Mouse (Mus musculus) lung, postnatal 36 days (tissue): ENCODE results near the gene Tcl1b4.
"Not testable (repeated sequence)": the region's sequence is repeated elsewhere in the genome, so short reads cannot be mapped to it uniquely, and the experiment has no call there.

Source experiments
- DNase-seq: peaks from one replicate; pipeline ENCODE4 v3.0.0; 2022; ENCODE audit warnings: mixed read lengths

Gene Tcl1b4

DNA sequence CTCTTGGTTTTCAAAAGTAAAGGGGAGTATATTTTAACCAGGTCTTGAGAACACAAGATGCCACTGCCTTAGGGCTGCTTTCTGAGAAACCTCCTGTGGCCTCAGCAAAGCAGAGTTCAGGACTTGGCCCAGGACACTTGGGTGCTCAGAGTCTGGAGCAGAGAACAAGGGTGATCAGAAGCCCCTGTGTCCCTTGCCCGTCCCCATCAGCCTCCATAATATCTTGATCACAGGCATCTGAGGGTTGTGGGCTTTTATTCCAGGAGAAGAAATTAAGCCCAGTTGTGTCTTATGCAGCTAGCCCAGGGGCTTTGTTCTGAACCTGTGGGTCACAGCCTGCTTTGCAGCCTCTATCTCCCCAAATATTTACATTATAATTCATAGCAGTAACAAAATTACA lies at the start of gene Tcl1b4:
TSS of gene Tcl1b4 (plus strand) at position 301 of the 400 bp plus-strand sequence.
- DNase-seq, result not testable (repeated sequence)

DNA sequence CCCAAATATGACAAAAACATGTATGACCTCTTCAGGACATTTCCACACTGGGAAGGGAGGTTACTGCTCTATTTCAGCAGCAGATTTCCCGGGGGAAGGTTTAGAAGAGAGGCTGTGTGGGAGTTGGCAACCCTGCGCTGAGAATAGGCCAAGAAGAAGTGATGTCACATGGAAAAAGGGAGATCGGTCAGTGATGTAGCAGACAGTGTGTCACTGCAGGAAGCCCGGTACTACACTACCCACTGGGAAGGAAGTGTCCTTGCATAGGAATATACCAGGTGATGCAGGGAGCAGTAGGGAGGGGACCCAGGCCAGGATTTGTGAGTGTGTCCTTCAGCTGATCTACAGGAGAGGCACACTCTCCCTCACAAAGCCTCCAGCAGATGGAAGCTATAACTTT lies 46.5 kb upstream of the Tcl1b4 start:
- DNase-seq, result not testable (repeated sequence)

DNA sequence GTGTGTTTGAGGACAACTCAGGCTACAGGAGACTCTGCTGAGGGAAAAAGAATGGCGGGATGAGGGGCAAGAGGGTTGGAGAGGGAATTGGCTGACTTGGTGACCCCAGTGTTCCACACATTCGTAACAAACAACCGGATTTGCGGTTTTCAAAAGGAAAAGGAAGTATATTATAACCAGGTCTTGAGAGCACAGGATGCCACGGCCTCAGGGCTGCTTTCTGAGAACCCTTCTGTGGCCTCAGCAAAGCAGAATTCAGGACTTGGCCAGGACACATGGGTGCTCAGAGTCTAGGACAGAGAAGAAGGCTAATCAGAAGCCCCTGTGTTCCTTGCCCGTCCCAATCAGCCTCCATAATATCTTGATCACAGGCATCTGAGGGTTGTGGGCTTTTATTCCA lies 42.9 kb upstream of the Tcl1b4 start:
- DNase-seq, result no peak

- DNase-seq, result no peak
These were observed 42.4 kb upstream of the Tcl1b4 start, which contains the start of gene Tcl1b1 for GRCm38 (mm10) chr12:105159390-105159789. Gene Tcl1b1 (plus strand): TSS chr12:105159690.

- DNase-seq, result no peak
These were observed 35.0 kb upstream of the Tcl1b4 start for GRCm38 (mm10) chr12:105166734-105167133.

DNA sequence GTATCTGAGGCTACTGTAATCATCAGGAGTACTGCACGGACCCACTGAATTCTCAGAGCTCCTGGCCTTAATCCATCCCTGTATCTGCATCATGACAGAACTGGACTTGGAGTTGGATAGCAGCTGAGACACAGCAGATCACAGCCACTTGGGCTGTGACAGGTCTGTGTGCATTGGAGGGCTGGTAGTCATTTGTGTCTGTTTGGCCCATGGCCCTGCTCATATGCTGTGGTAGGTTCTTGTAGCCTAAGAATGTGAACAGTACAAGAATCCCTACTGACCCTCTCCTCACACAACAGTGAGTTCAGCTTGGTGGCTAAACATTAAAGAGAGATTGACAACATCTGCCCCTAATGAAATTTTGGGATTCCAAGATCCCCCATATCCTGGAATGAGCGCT lies 28.4 kb upstream of the Tcl1b4 start:
- DNase-seq, result no peak

DNA sequence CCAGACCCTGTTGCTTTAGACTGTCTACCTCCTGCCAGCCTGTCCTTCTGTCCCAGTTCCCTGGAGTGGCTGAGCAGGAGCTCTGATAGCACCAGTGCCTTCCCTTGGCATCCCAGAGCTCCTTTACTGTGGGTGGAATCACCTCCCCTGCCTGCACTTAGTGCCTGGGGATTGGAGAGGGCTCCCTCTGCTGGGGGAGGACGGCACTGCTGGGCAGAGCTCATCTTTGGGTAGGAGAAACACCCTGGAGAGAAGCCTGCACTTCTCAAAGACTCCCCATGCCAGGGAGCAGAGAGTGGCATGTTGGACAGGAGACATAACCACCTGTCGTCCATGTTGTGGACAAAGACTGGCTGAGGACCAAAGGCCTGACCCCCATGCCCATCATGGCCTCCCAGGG lies 27.4 kb upstream of the Tcl1b4 start:
- DNase-seq, result peak; percentile 50

GRCm38 (mm10) chr12:105176044-105176443 lies 25.7 kb upstream of the Tcl1b4 start, which contains the start of gene Tcl1b5:
Gene Tcl1b5 (plus strand): TSS chr12:105176344.
- not testable (repeated sequence) for DNase-seq

- not testable (repeated sequence) for DNase-seq
These were observed 20.6 kb upstream of the Tcl1b4 start for GRCm38 (mm10) chr12:105181040-105181644.

DNA sequence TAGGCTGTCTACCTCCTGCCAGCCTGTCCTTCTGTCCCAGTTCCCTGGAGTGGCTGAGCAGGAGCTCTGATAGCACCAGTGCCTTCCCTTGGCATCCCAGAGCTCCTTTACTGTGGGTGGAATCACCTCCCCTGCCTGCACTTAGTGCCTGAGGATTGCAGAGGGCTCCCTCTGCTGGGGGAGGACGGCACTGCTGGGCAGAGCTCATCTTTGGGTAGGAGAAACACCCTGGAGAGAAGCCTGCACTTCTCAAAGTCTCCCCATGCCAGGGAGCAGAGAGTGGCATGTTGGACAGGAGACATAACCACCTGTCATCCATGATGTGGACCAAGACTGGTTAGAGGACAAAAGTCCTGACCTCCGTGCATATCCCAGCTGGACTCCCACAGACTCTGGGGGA lies 12.8 kb upstream of the Tcl1b4 start:
- peak; percentile 0 for DNase-seq

GRCm38 (mm10) chr12:105190743-105191142 lies 11.0 kb upstream of the Tcl1b4 start, which contains the start of gene Tcl1b3:
Gene Tcl1b3 (plus strand): TSS chr12:105191043.
- DNase-seq, result not testable (repeated sequence)

DNA sequence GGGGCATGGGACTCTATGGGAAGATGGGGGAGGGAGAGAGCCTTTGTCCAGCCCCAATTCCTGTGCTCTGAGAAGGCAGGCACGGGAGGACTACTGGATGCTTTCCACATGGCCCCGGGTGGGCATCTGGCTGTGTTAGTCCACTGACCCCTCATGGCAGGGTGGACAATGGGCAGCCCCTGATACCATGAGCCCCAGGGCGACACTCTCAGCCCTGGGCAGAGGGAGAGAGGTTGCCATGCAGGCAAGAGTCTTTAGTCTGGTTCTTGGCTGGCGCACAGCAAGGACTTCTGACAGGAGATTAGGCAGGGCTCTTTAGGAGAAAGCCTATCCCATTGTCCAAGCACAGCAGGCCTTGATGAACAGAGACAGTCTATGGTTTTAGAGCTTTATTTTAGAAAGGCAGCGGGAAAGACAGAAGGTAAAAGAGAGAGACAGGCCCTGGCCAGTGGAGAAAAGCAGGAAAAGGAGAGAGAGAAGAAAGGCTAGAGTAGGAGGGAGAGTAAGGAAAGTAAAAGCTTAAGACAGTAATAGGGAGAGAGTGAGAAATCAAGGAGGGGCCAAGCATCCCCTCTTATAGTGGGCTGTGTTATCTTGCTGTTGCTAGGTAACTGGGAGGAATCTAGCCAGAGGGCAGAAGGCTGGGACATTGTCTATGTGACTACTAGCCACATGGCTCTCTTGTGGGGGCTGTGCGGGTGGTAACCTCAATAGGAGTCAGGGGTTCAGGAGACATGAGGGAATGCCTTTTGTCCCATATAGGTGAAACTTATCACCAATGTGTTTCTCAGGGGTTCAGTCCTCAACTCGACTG lies 1.9 kb upstream of the Tcl1b4 start:
- DNase-seq, result not testable (repeated sequence)

DNA sequence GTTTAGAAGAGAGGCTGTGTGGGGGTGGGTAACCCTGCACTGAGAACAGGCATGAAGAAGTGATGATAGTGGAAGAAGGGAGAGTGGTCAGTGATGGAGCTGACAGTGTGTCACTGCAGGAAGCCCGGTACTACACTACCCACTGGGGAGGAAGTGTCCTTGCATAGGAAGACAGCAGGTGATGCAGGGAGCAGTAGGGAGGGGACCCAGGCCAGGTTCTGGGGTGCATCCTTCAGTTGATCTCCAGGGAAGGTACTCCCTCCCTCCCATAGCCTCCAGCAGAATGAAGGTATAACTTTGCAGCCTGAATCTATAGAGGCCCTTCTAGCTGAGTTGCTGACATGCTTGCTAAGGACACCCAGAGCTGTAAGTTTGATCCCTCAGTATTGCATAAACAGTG lies 5.3 kb downstream of the Tcl1b4 start:
- DNase-seq, result no peak

GRCm38 (mm10) chr12:105208441-105208840 lies 6.7 kb downstream of the Tcl1b4 start:
- no peak for DNase-seq

DNA sequence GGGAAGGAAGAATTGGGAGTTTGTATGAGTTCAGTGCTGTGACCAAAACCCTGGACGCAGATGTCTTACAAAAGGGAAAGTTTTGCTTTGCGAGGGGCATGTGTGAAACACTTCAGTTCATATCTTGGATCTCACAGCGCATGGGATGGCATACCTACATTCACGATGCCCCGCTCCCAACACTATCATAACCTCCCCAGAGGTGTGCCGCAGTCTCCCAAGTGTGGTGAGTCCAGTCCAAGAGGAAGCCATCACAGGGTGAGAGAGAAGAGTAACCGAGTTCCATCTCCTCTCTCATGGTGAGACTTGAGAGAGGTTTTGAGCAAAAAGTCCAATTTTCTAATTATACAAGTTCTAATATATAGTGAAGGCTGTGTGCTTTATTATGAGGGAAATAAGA lies 7.5 kb downstream of the Tcl1b4 start:
- no peak for DNase-seq

DNA sequence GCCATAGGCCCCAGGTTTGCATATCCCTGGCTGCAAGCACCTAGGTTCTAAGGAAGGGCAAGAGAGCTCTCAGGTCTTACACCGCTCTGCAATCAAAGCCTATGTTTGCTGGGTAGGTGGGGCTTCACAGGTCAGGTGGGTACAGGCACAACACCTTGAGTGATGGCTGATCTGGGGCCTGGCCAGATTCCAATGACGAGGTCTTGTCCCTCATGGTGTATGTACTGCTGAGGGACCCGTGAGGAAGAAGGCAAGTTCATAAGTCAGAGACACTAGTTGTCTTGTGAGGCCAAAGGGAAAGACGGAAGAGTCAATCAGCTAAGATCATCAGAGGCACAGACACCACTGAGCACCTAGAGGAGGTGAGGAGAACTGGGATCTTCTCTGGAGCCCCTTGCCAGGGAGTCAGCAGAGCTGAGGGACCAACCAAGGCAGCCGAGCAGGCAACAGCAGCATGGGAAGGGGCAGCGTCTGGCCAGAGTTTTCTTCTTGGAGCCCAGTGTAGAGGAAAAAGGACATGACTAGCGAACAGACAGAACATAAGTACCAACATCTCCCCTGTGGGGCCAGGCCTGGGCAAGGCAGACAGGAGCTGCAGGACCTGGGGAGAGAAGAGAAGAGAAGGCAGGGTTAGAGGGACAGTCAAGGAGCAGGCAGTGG lies 15.5 kb downstream of the Tcl1b4 start:
- DNase-seq, result no peak

- DNase-seq, result no peak
These were observed 21.0 kb downstream of the Tcl1b4 start, which contains the start of gene Tcl1 for GRCm38 (mm10) chr12:105222601-105223319. Gene Tcl1 (minus strand): TSS chr12:105222793.

- no peak for DNase-seq
These were observed 23.0 kb downstream of the Tcl1b4 start for GRCm38 (mm10) chr12:105224621-105225320.

DNA sequence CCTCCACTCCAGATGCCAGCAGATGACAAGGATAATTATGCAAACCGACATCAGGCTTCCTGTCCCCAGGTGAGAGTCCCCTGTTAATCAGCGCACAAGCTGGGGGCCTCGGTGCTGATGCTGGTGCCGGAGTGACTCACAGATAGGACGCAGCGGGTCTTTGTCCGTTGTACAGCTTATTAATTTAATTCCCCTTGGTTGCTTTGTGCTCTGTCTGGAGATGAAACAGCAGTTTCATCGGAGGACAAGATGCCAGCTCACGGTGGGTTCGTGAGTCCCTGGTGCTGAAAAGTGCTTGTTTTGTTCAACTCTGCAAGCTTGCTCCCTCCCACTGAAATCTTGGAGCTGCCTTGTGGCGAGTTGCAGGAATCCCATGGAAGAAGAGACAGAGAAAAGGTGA lies 32.6 kb downstream of the Tcl1b4 start:
- no peak for DNase-seq

- no peak for DNase-seq
These were observed 33.3 kb downstream of the Tcl1b4 start for GRCm38 (mm10) chr12:105235091-105235490.

DNA sequence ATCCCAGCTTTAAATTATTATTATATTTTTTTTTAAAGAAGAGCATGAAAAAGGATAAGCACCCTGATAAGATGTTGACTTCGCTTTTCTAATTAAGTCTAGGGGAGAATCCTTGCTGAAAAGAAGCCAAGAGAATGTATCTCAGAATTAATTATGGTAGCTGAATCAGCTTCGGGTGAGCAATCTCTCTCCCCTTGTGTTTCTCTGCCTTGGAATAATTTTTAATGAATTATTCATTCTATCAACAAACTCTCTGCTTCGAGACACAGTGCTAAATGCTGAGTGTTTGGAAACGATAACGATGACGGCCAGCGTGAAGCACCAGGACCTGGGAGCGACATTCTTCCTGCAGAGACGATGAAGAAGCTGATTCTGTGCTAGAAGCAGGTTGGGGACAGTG lies 37.3 kb downstream of the Tcl1b4 start:
- DNase-seq, result no peak

DNA sequence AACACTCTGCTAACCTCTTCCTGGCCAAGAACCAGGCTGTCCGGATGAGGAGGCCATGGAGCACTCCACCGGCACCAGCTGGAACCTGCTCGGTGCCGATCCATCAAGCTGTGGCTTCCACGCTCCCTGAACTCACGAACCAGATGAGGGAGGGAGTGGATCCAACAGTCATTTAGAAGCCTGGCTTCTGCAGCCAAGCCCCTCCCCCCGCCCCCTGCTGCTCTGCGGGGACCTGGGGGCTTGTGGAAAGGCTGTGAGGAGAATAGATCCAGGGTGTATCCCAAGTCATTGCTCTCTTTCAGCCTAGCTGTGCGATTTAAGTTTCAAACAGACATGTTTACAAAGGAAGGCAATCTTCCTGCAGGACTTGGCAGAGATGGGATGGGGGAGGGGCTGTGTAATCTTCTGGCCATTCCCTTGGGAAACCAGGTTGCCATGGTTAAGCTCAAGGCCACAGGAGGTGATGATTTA lies 47.0 kb downstream of the Tcl1b4 start:
- no peak for DNase-seq
